Mouse (Mus musculus): ENCODE data around the gene Bzw1. TPM values are rescaled to one million over a fixed set of nuclear protein-coding genes. Genes with fewer than 3 reads are reported as not detected.

Bzw1 gene
- total RNA-seq (2014; rRNA removed) (94.4 and 103 TPM in 2 replicates), polyA plus RNA-seq (2012; rRNA removed) (16.1 and 17.7 TPM in 2 replicates)

GRCm38 (mm10) chr1:58392652-58393283 lies at the start of gene Bzw1:
Gene Bzw1, plus strand, starts transcription at chr1:58392898.
- H3K9ac ChIP-seq (ENCODE audit: low read depth, low read length) = peak within 1 kb of the TSS; percentile 99
- H3K36me3 ChIP-seq (ENCODE audit: control insufficient read depth, insufficient read depth, low read length) = peaks cover 23% of the 10 kb centered on the region
- H3K79me2 ChIP-seq (ENCODE audit: control insufficient read depth, insufficient read depth, low read length) = peaks cover 9% of the 10 kb centered on the region; the same call in 1 of the 2 replicates
- DNase-seq (ENCODE audit: extremely low read depth, low read depth, low spot score) = peak; percentile 81
- TF ChIP-seq POLR2A (IDR thresholded peaks at IDR 0.05; ENCODE audit: extremely low read depth, insufficient read depth, low read length) (peak; percentile 85), CTCF (IDR thresholded peaks at IDR 0.05; ENCODE audit: low read depth, low read length) (no peak)
- H3K4me3 ChIP-seq (ENCODE audit: insufficient read depth, low read depth, low read length) = peak within 1 kb of the TSS; percentile 96
- peaks cover 5% of the 10 kb centered on the region for H3K4me1 ChIP-seq (ENCODE audit: control insufficient read depth, insufficient read depth, low read length)
- no peaks in the 10 kb centered on the region for H3K27me3 ChIP-seq (ENCODE audit: control insufficient read depth, insufficient read depth, low read length)
- H3K27ac ChIP-seq (replicated peaks; ENCODE audit: insufficient read depth, low read depth, low read length) = peak within 1 kb of the TSS; percentile 100
- WGBS = under 1% methylated on average over 56 of the region's 61 CpGs

GRCm38 (mm10) chr1:58343861-58344260 lies 48.8 kb upstream of the Bzw1 start:
- Histone ChIP-seq H3K9ac (ENCODE audit: low read depth, low read length) (no peak overlapping the region), H3K36me3 (ENCODE audit: control insufficient read depth, insufficient read depth, low read length) (no peaks in the 10 kb centered on the region), H3K4me1 (ENCODE audit: control insufficient read depth, insufficient read depth, low read length) (peaks cover 1% of the 10 kb centered on the region; the same call in 1 of the 2 replicates), H3K4me3 (ENCODE audit: insufficient read depth, low read depth, low read length) (no peak overlapping the region), H3K27ac (replicated peaks; ENCODE audit: insufficient read depth, low read depth, low read length) (no peak overlapping the region), H3K27me3 (ENCODE audit: control insufficient read depth, insufficient read depth, low read length) (no peaks in the 10 kb centered on the region), H3K79me2 (ENCODE audit: control insufficient read depth, insufficient read depth, low read length) (no peaks in the 10 kb centered on the region)
- WGBS = 72% methylated on average over 4 of the region's 4 CpGs
- no peak for TF ChIP-seq POLR2A (IDR thresholded peaks at IDR 0.05; ENCODE audit: extremely low read depth, insufficient read depth, low read length)
- TF ChIP-seq CTCF (IDR thresholded peaks at IDR 0.05; ENCODE audit: low read depth, low read length) = no peak
- DNase-seq (ENCODE audit: extremely low read depth, low read depth, low spot score) = no peak

- no peak for DNase-seq (ENCODE audit: extremely low read depth, low read depth, low spot score)
- 94% methylated on average over 5 of the region's 5 CpGs for WGBS
- H3K9ac ChIP-seq (ENCODE audit: low read depth, low read length) = no peak overlapping the region
- no peaks in the 10 kb centered on the region for H3K27me3 ChIP-seq (ENCODE audit: control insufficient read depth, insufficient read depth, low read length)
- H3K4me3 ChIP-seq (ENCODE audit: insufficient read depth, low read depth, low read length) = no peak overlapping the region
- no peak for TF ChIP-seq POLR2A (IDR thresholded peaks at IDR 0.05; ENCODE audit: extremely low read depth, insufficient read depth, low read length)
- no peak for TF ChIP-seq CTCF (IDR thresholded peaks at IDR 0.05; ENCODE audit: low read depth, low read length)
- no peak overlapping the region for H3K27ac ChIP-seq (replicated peaks; ENCODE audit: insufficient read depth, low read depth, low read length)
- H3K36me3 ChIP-seq (ENCODE audit: control insufficient read depth, insufficient read depth, low read length) = no peaks in the 10 kb centered on the region
- H3K79me2 ChIP-seq (ENCODE audit: control insufficient read depth, insufficient read depth, low read length) = no peaks in the 10 kb centered on the region
- peaks cover 1% of the 10 kb centered on the region; the same call in 1 of the 2 replicates for H3K4me1 ChIP-seq (ENCODE audit: control insufficient read depth, insufficient read depth, low read length)
These were observed 48.1 kb upstream of the Bzw1 start for GRCm38 (mm10) chr1:58344570-58344969.

GRCm38 (mm10) chr1:58346159-58346558 lies 46.5 kb upstream of the Bzw1 start:
- no peaks in the 10 kb centered on the region for H3K27me3 ChIP-seq (ENCODE audit: control insufficient read depth, insufficient read depth, low read length)
- no peak for DNase-seq (ENCODE audit: extremely low read depth, low read depth, low spot score)
- 51% methylated on average over 14 of the region's 14 CpGs for WGBS
- no peaks in the 10 kb centered on the region for H3K36me3 ChIP-seq (ENCODE audit: control insufficient read depth, insufficient read depth, low read length)
- no peak overlapping the region for H3K27ac ChIP-seq (replicated peaks; ENCODE audit: insufficient read depth, low read depth, low read length)
- no peak overlapping the region for H3K9ac ChIP-seq (ENCODE audit: low read depth, low read length)
- no peaks in the 10 kb centered on the region for H3K79me2 ChIP-seq (ENCODE audit: control insufficient read depth, insufficient read depth, low read length)
- H3K4me3 ChIP-seq (ENCODE audit: insufficient read depth, low read depth, low read length) = no peak overlapping the region
- no peak for TF ChIP-seq CTCF (IDR thresholded peaks at IDR 0.05; ENCODE audit: low read depth, low read length)
- no peak for TF ChIP-seq POLR2A (IDR thresholded peaks at IDR 0.05; ENCODE audit: extremely low read depth, insufficient read depth, low read length)
- H3K4me1 ChIP-seq (ENCODE audit: control insufficient read depth, insufficient read depth, low read length) = peaks cover 1% of the 10 kb centered on the region; the same call in 1 of the 2 replicates

DNA sequence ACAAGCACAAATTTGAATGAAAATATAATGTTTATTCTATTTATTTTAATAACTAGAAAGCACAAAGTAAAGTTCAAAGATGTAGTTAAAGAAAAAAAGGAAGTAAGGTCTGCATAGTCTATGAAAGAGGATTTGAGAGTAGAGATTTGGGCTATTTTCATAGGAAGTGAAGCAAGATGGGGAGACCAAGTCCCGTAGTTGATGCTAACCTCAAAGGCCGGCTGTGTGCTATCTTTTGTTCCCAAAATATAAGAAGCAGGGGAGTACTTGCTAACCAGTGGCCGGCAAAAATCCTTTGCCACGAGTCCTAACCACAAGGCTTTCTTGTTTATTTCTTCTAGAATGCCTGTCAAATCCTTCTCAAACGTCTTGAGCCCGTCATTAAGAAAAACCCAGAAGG lies 44.0 kb upstream of the Bzw1 start:
- Histone ChIP-seq H3K27ac (replicated peaks; ENCODE audit: insufficient read depth, low read depth, low read length) (no peak overlapping the region), H3K9ac (ENCODE audit: low read depth, low read length) (no peak overlapping the region), H3K79me2 (ENCODE audit: control insufficient read depth, insufficient read depth, low read length) (no peaks in the 10 kb centered on the region), H3K36me3 (ENCODE audit: control insufficient read depth, insufficient read depth, low read length) (no peaks in the 10 kb centered on the region), H3K4me1 (ENCODE audit: control insufficient read depth, insufficient read depth, low read length) (0 out of 2 replicates have a peak, but pooled peaks cover 2% of the 10 kb centered on the region), H3K27me3 (ENCODE audit: control insufficient read depth, insufficient read depth, low read length) (no peaks in the 10 kb centered on the region), H3K4me3 (ENCODE audit: insufficient read depth, low read depth, low read length) (no peak overlapping the region)
- 77% methylated on average over 6 of the region's 6 CpGs for WGBS
- DNase-seq (ENCODE audit: extremely low read depth, low read depth, low spot score) = no peak
- TF ChIP-seq POLR2A (IDR thresholded peaks at IDR 0.05; ENCODE audit: extremely low read depth, insufficient read depth, low read length) = no peak
- no peak for TF ChIP-seq CTCF (IDR thresholded peaks at IDR 0.05; ENCODE audit: low read depth, low read length)

All from liver, adult 2 months (tissue).